Mouse (Mus musculus): ENCODE measurements at regions not wholly inside any gene's neighbourhood (a gene's known extent, or its start where the extent isn't known, plus 50 kb on each side); places are given as distances from the start of the nearest gene placed in this dataset.

GRCm38 (mm10) chr2:138640654-138641053, 384.3 kb downstream of the Btbd3 start:
- no peak overlapping the region for H3K9ac ChIP-seq
- ATAC-seq (ENCODE audit: low FRiP score) = no peak
- H3K27me3 ChIP-seq = no peaks in the 10 kb centered on the region
- H3K4me1 ChIP-seq (replicated peaks) = no peaks in the 10 kb centered on the region
- H3K4me3 ChIP-seq = no peak overlapping the region
- H3K9me3 ChIP-seq = no peaks in the 10 kb centered on the region
- 93% methylated on average over 2 of the region's 2 CpGs for WGBS
- H3K36me3 ChIP-seq = no peaks in the 10 kb centered on the region
- no peak overlapping the region for H3K4me2 ChIP-seq
- H3K27ac ChIP-seq = no peak overlapping the region

DNA sequence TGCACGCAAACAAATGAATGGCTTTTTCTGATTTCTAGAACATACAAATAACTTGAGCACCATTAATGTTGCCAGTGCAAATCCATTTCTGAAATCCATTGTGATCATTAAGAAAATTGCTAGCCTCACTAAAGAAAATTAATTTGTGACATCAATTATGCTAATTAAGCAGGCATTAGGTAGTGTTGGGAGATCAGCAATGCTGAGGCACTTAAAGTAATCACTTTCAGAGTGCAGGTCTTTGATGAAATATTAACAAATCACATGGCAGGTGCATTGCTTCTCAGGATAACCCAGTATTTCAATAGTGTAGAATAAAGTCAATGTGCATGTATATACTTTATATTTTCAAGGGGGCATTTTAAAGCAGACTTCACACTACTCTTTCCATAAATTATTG, 385.0 kb downstream of the Btbd3 start:
- Histone ChIP-seq H3K4me2 (no peak overlapping the region), H3K9ac (no peak overlapping the region), H3K9me3 (no peaks in the 10 kb centered on the region), H3K27me3 (no peaks in the 10 kb centered on the region), H3K4me3 (no peak overlapping the region), H3K4me1 (replicated peaks) (no peaks in the 10 kb centered on the region), H3K36me3 (no peaks in the 10 kb centered on the region), H3K27ac (no peak overlapping the region)
- 62% methylated on average over 1 of the region's 1 CpGs for WGBS
- no peak for ATAC-seq (ENCODE audit: low FRiP score)

- 0 out of 2 replicates have a peak, but pooled peaks cover 5% of the 10 kb centered on the region for H3K4me1 ChIP-seq (replicated peaks)
- H3K9me3 ChIP-seq = no peaks in the 10 kb centered on the region
- H3K27me3 ChIP-seq = no peaks in the 10 kb centered on the region
- no peak overlapping the region for H3K4me3 ChIP-seq
- H3K9ac ChIP-seq = no peak overlapping the region
- H3K27ac ChIP-seq = no peak overlapping the region
- H3K4me2 ChIP-seq = no peak overlapping the region
- WGBS = 37% methylated on average over 3 of the region's 3 CpGs
- H3K36me3 ChIP-seq = no peaks in the 10 kb centered on the region
- ATAC-seq (ENCODE audit: low FRiP score) = no peak
Observed at GRCm38 (mm10) chr2:138648616-138649015, 392.3 kb downstream of the Btbd3 start.

GRCm38 (mm10) chr2:138659376-138659775, 403.0 kb downstream of the Btbd3 start:
- H3K9ac ChIP-seq = no peak overlapping the region
- no peaks in the 10 kb centered on the region for H3K27me3 ChIP-seq
- H3K36me3 ChIP-seq = no peaks in the 10 kb centered on the region
- H3K4me2 ChIP-seq = no peak overlapping the region
- H3K27ac ChIP-seq = no peak overlapping the region
- no peaks in the 10 kb centered on the region for H3K4me1 ChIP-seq (replicated peaks)
- no peak overlapping the region for H3K4me3 ChIP-seq
- H3K9me3 ChIP-seq = no peaks in the 10 kb centered on the region
- no peak for ATAC-seq (ENCODE audit: low FRiP score)

- Histone ChIP-seq H3K27me3 (no peaks in the 10 kb centered on the region), H3K9me3 (no peaks in the 10 kb centered on the region)
- no peak for ATAC-seq (ENCODE audit: low FRiP score)
Observed at GRCm38 (mm10) chr2:138670307-138670706, 413.9 kb downstream of the Btbd3 start.

DNA sequence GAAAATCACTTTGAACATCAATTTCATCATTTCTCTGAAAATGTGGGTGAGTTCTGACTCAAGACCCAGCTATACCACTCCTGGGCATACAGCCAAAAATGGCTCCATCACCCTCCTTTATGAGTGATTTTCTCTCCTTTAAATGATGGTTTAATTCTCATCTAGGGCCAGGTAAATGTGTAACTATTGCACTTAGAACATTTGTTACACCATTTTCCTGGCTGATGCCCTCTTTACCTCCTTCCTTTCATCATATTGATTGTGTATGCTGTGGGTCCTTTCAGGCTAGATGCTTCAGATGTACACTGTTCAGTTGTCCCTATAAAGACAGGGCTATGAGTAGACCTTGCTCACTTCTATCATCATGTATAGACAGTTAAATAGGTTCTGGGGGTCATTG, 418.4 kb downstream of the Btbd3 start:
- no peak for ATAC-seq (ENCODE audit: low FRiP score)
- H3K4me1 ChIP-seq (replicated peaks) = no peaks in the 10 kb centered on the region
- no peak overlapping the region for H3K4me3 ChIP-seq
- no peak overlapping the region for H3K9ac ChIP-seq
- H3K36me3 ChIP-seq = no peaks in the 10 kb centered on the region
- no peaks in the 10 kb centered on the region for H3K9me3 ChIP-seq
- H3K4me2 ChIP-seq = no peak overlapping the region
- H3K27ac ChIP-seq = no peak overlapping the region
- H3K27me3 ChIP-seq = no peaks in the 10 kb centered on the region

More at GRCm38 (mm10) chr2:138670307-138670706, 413.9 kb downstream of the Btbd3 start:
- Histone ChIP-seq H3K36me3 (no peaks in the 10 kb centered on the region), H3K4me2 (no peak overlapping the region), H3K4me1 (replicated peaks) (no peaks in the 10 kb centered on the region), H3K27ac (no peak overlapping the region), H3K4me3 (no peak overlapping the region), H3K9ac (no peak overlapping the region)

- Histone ChIP-seq H3K27me3 (no peaks in the 10 kb centered on the region), H3K9ac (no peak overlapping the region), H3K4me2 (no peak overlapping the region), H3K4me3 (no peak overlapping the region), H3K4me1 (replicated peaks) (no peaks in the 10 kb centered on the region), H3K27ac (no peak overlapping the region), H3K9me3 (no peaks in the 10 kb centered on the region), H3K36me3 (no peaks in the 10 kb centered on the region)
- 89% methylated on average over 3 of the region's 3 CpGs for WGBS
- no peak for ATAC-seq (ENCODE audit: low FRiP score)
Observed at GRCm38 (mm10) chr2:138675229-138676065, 419.1 kb downstream of the Btbd3 start.

DNA sequence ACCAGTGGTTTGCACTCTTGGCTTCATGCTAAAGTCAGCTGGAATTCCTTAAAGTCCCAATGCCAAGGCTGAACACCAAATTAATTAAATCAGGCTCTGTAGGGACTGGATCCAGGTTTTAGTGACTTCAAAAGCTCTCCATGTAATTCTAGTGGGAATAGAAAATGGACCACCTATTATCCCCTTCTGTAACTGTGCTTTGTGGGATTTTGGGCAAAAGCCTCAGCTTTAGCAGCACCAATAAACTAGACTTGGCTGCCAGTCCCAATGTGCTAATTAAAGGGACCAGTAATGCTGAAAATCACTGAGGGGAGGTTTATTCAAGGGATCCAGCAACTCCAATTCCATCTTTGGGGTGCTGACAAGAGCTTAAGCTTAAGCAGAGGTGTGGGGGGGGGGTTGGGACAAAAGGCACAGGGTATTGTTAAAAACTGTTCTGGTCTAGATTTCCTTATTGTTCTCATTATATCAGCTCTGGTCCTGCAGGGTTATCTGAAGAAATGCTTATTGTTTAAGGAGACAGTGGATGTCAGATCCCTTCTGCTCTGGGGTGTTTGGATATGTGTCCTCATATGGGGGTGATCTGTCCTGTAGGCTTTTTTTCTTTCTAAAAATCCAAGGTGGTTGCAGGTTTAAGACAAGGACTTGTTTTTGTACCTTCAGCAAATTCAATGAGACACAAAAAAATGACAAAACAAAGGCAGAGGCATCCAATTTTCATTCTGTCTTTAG, 431.9 kb downstream of the Btbd3 start:
- Histone ChIP-seq H3K9me3 (no peaks in the 10 kb centered on the region), H3K4me3 (no peak overlapping the region), H3K4me1 (replicated peaks) (no peaks in the 10 kb centered on the region), H3K4me2 (no peak overlapping the region), H3K27me3 (no peaks in the 10 kb centered on the region), H3K36me3 (no peaks in the 10 kb centered on the region), H3K27ac (no peak overlapping the region), H3K9ac (no peak overlapping the region)
- ATAC-seq (ENCODE audit: low FRiP score) = no peak

DNA sequence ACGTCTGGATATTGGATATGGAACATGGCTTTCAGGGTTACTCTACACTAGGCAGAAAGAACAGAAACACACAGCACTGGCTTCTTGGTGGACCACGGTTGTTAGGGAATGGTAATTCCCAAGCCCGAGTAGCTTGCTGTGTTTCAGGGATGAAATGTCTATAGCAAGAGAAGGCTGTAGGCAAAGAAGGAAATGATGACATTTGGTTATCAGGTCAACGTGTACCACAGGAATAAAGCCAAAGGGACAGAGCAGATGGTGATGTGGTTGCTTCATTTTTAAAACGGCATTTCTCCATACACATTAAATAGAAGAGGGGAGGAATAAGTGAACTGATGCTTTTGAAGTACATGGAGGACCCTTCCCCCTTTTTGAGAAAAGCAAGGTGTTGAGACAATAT, 433.1 kb downstream of the Btbd3 start:
- no peak overlapping the region for H3K27ac ChIP-seq
- no peaks in the 10 kb centered on the region for H3K36me3 ChIP-seq
- H3K4me1 ChIP-seq (replicated peaks) = no peaks in the 10 kb centered on the region
- H3K9ac ChIP-seq = no peak overlapping the region
- WGBS = 95% methylated on average over 5 of the region's 5 CpGs
- ATAC-seq (ENCODE audit: low FRiP score) = no peak
- H3K4me2 ChIP-seq = no peak overlapping the region
- H3K27me3 ChIP-seq = no peaks in the 10 kb centered on the region
- H3K4me3 ChIP-seq = no peak overlapping the region
- no peaks in the 10 kb centered on the region for H3K9me3 ChIP-seq

- Histone ChIP-seq H3K36me3 (no peaks in the 10 kb centered on the region), H3K9ac (no peak overlapping the region), H3K27me3 (no peaks in the 10 kb centered on the region), H3K4me1 (replicated peaks) (no peaks in the 10 kb centered on the region), H3K9me3 (no peaks in the 10 kb centered on the region), H3K27ac (no peak overlapping the region), H3K4me3 (no peak overlapping the region), H3K4me2 (no peak overlapping the region)
- WGBS = 88% methylated on average over 4 of the region's 4 CpGs
- no peak for ATAC-seq (ENCODE audit: low FRiP score)
Observed at GRCm38 (mm10) chr2:138702783-138703182, 446.4 kb downstream of the Btbd3 start.

- Histone ChIP-seq H3K27ac (no peak overlapping the region), H3K9me3 (no peaks in the 10 kb centered on the region), H3K36me3 (no peaks in the 10 kb centered on the region), H3K4me2 (no peak overlapping the region), H3K9ac (no peak overlapping the region), H3K4me1 (replicated peaks) (0 out of 2 replicates have a peak, but pooled peaks cover 2% of the 10 kb centered on the region), H3K27me3 (no peaks in the 10 kb centered on the region), H3K4me3 (no peak overlapping the region)
- 67% methylated on average over 4 of the region's 4 CpGs for WGBS
- no peak for ATAC-seq (ENCODE audit: low FRiP score)
Observed at GRCm38 (mm10) chr2:138703943-138704541, 447.7 kb downstream of the Btbd3 start.

DNA sequence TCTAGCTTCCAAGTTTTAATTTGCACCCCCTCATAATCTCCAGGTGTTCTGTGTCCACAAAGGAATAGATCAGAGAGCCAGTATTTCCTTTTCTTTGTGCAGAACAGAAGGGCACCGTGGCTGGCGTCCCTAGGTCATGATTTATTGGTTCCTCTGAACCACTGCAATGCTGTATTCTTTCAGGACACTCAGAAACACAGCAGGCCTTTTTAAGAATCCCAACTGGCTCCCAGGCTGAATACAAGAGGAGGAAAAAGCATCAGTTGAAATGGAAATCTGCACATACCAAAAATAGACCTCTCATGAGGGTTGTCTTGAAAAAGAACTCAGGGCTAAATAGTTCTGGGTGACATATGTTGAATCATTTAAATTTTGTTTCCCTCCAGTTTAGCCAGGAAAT, 452.4 kb downstream of the Btbd3 start:
- Histone ChIP-seq H3K36me3 (no peaks in the 10 kb centered on the region), H3K9ac (no peak overlapping the region), H3K27me3 (no peaks in the 10 kb centered on the region), H3K9me3 (no peaks in the 10 kb centered on the region), H3K4me2 (no peak overlapping the region), H3K4me3 (no peak overlapping the region), H3K27ac (no peak overlapping the region), H3K4me1 (replicated peaks) (0 out of 2 replicates have a peak, but pooled peaks cover 2% of the 10 kb centered on the region)
- 13% methylated on average over 2 of the region's 2 CpGs for WGBS
- no peak for ATAC-seq (ENCODE audit: low FRiP score)

All from hindbrain, embryonic 13.5 days (tissue).